Mouse (Mus musculus): ENCODE results near the gene Ppm1l. TPM values are rescaled to one million over a fixed set of nuclear protein-coding genes. Genes with fewer than 3 reads are reported as not detected.

Ppm1l gene
- polyA plus RNA-seq, 1 experiment from 2014 or later, result 9.6 TPM

GRCm38 (mm10) chr3:69458756-69459155, 142.1 kb downstream of the Ppm1l start:
- H3K9ac ChIP-seq, result no peak overlapping the region
- H3K9me3 ChIP-seq, result no peaks in the 10 kb centered on the region
- H3K27me3 ChIP-seq, result no peaks in the 10 kb centered on the region
- H3K4me3 ChIP-seq, result no peak overlapping the region
- whole genome bisulfite sequencing, result 86% methylated on average over 6 of the region's 6 CpGs
- no peak overlapping the region for H3K27ac ChIP-seq
- H3K4me1 ChIP-seq, result peaks cover 5% of the 10 kb centered on the region; the same call in 1 of the 2 replicates
- no peak overlapping the region for H3K4me2 ChIP-seq
- no peaks in the 10 kb centered on the region for H3K36me3 ChIP-seq
- no peak for ATAC-seq (ENCODE audit: insufficient number of reproducible peaks, low FRiP score, low TSS enrichment, low read depth)

- H3K4me3 ChIP-seq, result no peak overlapping the region
- ATAC-seq (ENCODE audit: insufficient number of reproducible peaks, low FRiP score, low TSS enrichment, low read depth), result no peak
- no peaks in the 10 kb centered on the region for H3K27me3 ChIP-seq
- H3K4me1 ChIP-seq, result no peaks in the 10 kb centered on the region
- 71% methylated on average over 1 of the region's 1 CpGs for WGBS
- no peak overlapping the region for H3K27ac ChIP-seq
- no peaks in the 10 kb centered on the region for H3K9me3 ChIP-seq
- no peak overlapping the region for H3K9ac ChIP-seq
- H3K4me2 ChIP-seq, result no peak overlapping the region
- no peaks in the 10 kb centered on the region for H3K36me3 ChIP-seq
Measured at GRCm38 (mm10) chr3:69461956-69462355, 145.3 kb downstream of the Ppm1l start.

GRCm38 (mm10) chr3:69465751-69466150, 149.1 kb downstream of the Ppm1l start:
- Histone ChIP-seq H3K4me2 (no peak overlapping the region), H3K4me3 (no peak overlapping the region), H3K27me3 (no peaks in the 10 kb centered on the region), H3K9me3 (no peaks in the 10 kb centered on the region), H3K9ac (no peak overlapping the region), H3K27ac (no peak overlapping the region), H3K36me3 (no peaks in the 10 kb centered on the region), H3K4me1 (peaks cover 20% of the 10 kb centered on the region)
- 89% methylated on average over 4 of the region's 4 CpGs for WGBS
- ATAC-seq (ENCODE audit: insufficient number of reproducible peaks, low FRiP score, low TSS enrichment, low read depth), result no peak

- Histone ChIP-seq H3K36me3 (no peaks in the 10 kb centered on the region), H3K9ac (no peak overlapping the region), H3K4me3 (no peak overlapping the region), H3K27ac (no peak overlapping the region), H3K4me1 (peaks cover 28% of the 10 kb centered on the region), H3K4me2 (no peak overlapping the region), H3K9me3 (no peaks in the 10 kb centered on the region), H3K27me3 (no peaks in the 10 kb centered on the region)
- ATAC-seq (ENCODE audit: insufficient number of reproducible peaks, low FRiP score, low TSS enrichment, low read depth), result no peak
- WGBS, result 29% methylated on average over 9 of the region's 9 CpGs
Measured at GRCm38 (mm10) chr3:69468280-69469008, 151.8 kb downstream of the Ppm1l start.

GRCm38 (mm10) chr3:69469463-69470141, 152.9 kb downstream of the Ppm1l start:
- H3K4me2 ChIP-seq, result no peak overlapping the region
- no peak overlapping the region for H3K27ac ChIP-seq
- no peak overlapping the region for H3K9ac ChIP-seq
- 34% methylated on average over 5 of the region's 6 CpGs for WGBS
- H3K27me3 ChIP-seq, result no peaks in the 10 kb centered on the region
- H3K4me1 ChIP-seq, result peaks cover 28% of the 10 kb centered on the region
- no peaks in the 10 kb centered on the region for H3K9me3 ChIP-seq
- ATAC-seq (ENCODE audit: insufficient number of reproducible peaks, low FRiP score, low TSS enrichment, low read depth), result no peak
- H3K4me3 ChIP-seq, result no peak overlapping the region
- H3K36me3 ChIP-seq, result no peaks in the 10 kb centered on the region

GRCm38 (mm10) chr3:69470142-69470796, 153.6 kb downstream of the Ppm1l start:
- Histone ChIP-seq H3K4me2 (no peak overlapping the region), H3K9ac (no peak overlapping the region), H3K27ac (no peak overlapping the region), H3K4me1 (peaks cover 28% of the 10 kb centered on the region), H3K36me3 (no peaks in the 10 kb centered on the region), H3K27me3 (no peaks in the 10 kb centered on the region), H3K9me3 (no peaks in the 10 kb centered on the region), H3K4me3 (no peak overlapping the region)
- no peak for ATAC-seq (ENCODE audit: insufficient number of reproducible peaks, low FRiP score, low TSS enrichment, low read depth)
- 57% methylated on average over 11 of the region's 11 CpGs for WGBS

- no peak overlapping the region for H3K9ac ChIP-seq
- H3K9me3 ChIP-seq, result no peaks in the 10 kb centered on the region
- no peaks in the 10 kb centered on the region for H3K27me3 ChIP-seq
- H3K36me3 ChIP-seq, result no peaks in the 10 kb centered on the region
- WGBS, result 41% methylated on average over 12 of the region's 12 CpGs
- no peak for ATAC-seq (ENCODE audit: insufficient number of reproducible peaks, low FRiP score, low TSS enrichment, low read depth)
- no peak overlapping the region for H3K27ac ChIP-seq
- H3K4me1 ChIP-seq, result peaks cover 13% of the 10 kb centered on the region
- no peak overlapping the region for H3K4me3 ChIP-seq
- no peak overlapping the region for H3K4me2 ChIP-seq
Measured at GRCm38 (mm10) chr3:69475850-69476450, 159.3 kb downstream of the Ppm1l start.

- Histone ChIP-seq H3K9me3 (no peaks in the 10 kb centered on the region), H3K4me3 (no peak overlapping the region), H3K36me3 (no peaks in the 10 kb centered on the region), H3K9ac (no peak overlapping the region), H3K27me3 (no peaks in the 10 kb centered on the region), H3K27ac (no peak overlapping the region), H3K4me2 (no peak overlapping the region), H3K4me1 (peaks cover 10% of the 10 kb centered on the region; the same call in 1 of the 2 replicates)
- WGBS, result 62% methylated on average over 3 of the region's 3 CpGs
- ATAC-seq (ENCODE audit: insufficient number of reproducible peaks, low FRiP score, low TSS enrichment, low read depth), result no peak
Measured at GRCm38 (mm10) chr3:69479937-69480336, 163.3 kb downstream of the Ppm1l start.

GRCm38 (mm10) chr3:69481835-69482234, 165.2 kb downstream of the Ppm1l start:
- H3K4me3 ChIP-seq, result no peak overlapping the region
- no peak overlapping the region for H3K4me2 ChIP-seq
- H3K9ac ChIP-seq, result no peak overlapping the region
- no peaks in the 10 kb centered on the region for H3K9me3 ChIP-seq
- no peaks in the 10 kb centered on the region for H3K27me3 ChIP-seq
- ATAC-seq (ENCODE audit: insufficient number of reproducible peaks, low FRiP score, low TSS enrichment, low read depth), result no peak; the same call in 1 of the 2 replicates
- no peak overlapping the region for H3K27ac ChIP-seq
- peaks cover 9% of the 10 kb centered on the region for H3K4me1 ChIP-seq
- H3K36me3 ChIP-seq, result no peaks in the 10 kb centered on the region
- WGBS, result 30% methylated on average over 4 of the region's 4 CpGs

GRCm38 (mm10) chr3:69484006-69484574, 167.4 kb downstream of the Ppm1l start:
- H3K36me3 ChIP-seq, result no peaks in the 10 kb centered on the region
- peaks cover 19% of the 10 kb centered on the region for H3K4me1 ChIP-seq
- no peak overlapping the region for H3K9ac ChIP-seq
- 84% methylated on average over 13 of the region's 13 CpGs for WGBS
- no peaks in the 10 kb centered on the region for H3K9me3 ChIP-seq
- H3K4me2 ChIP-seq, result no peak overlapping the region
- H3K27me3 ChIP-seq, result no peaks in the 10 kb centered on the region
- no peak overlapping the region for H3K4me3 ChIP-seq
- no peak for ATAC-seq (ENCODE audit: insufficient number of reproducible peaks, low FRiP score, low TSS enrichment, low read depth)
- no peak overlapping the region for H3K27ac ChIP-seq

- ATAC-seq (ENCODE audit: insufficient number of reproducible peaks, low FRiP score, low TSS enrichment, low read depth), result no peak
- H3K4me1 ChIP-seq, result peaks cover 19% of the 10 kb centered on the region
- no peaks in the 10 kb centered on the region for H3K36me3 ChIP-seq
- no peak overlapping the region for H3K27ac ChIP-seq
- no peaks in the 10 kb centered on the region for H3K9me3 ChIP-seq
- no peak overlapping the region for H3K9ac ChIP-seq
- no peaks in the 10 kb centered on the region for H3K27me3 ChIP-seq
- no peak overlapping the region for H3K4me2 ChIP-seq
- no peak overlapping the region for H3K4me3 ChIP-seq
- WGBS, result 80% methylated on average over 4 of the region's 4 CpGs
Measured at GRCm38 (mm10) chr3:69484582-69484981, 167.9 kb downstream of the Ppm1l start.
